Mouse (Mus musculus) thymus, postnatal 36 days (tissue): ENCODE data around the gene Sv2b.
"Not testable (repeated sequence)": the region's sequence is repeated elsewhere in the genome, so short reads cannot be mapped to it uniquely, and the experiment has no call there.

Source experiments
- DNase-seq, 2 experiments: peaks; one replicate each; pipeline ENCODE4 v3.0.0; 2022; ENCODE audit warnings: mixed read lengths in 2 of 2

The Sv2b gene

DNA sequence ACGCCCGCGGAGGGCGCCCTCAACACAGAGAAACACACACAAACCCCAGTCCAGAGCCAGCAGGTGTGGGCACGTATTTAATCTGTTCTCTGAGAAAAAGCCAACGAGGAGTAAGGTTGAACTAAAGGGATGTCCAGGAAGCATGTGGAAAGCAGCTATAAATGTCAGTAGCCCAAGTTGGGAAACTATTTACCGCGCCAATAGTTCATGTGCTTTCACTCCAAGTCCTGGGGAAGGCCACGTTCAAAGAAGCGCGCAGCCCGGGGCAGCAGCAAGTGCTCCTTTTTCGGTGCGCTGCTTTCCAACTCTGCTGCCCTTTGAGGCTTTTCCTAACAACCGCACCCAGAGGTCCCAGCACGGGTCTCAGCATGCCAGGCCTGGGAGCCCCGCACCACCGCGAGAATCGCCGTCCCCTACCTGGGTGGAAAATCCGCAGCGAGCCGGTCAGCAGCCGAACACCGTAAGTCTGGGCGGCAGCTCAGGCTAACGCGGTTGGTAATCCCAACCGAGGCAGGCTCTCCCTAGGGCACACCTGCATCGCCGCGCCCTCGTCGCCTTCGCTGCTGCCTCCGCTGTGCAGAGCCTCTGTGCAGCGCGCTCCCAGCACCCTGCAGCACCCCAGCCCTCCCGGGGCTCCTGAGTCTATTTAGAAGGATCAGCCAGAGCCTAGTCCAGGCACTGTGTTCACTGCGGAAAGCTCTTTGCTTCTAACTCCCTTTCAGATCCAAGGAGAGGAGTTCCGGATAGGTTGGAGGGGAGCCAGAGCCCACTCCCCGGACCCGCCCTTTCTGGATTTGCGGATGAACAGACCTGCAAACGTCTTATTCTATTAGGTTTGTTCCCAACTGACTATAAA lies at the start of gene Sv2b:
TSS of gene Sv2b (minus strand) at position 806 of the 856 bp plus-strand sequence.
- peak in 1 of 2 experiments; percentile 3 for DNase-seq

DNA sequence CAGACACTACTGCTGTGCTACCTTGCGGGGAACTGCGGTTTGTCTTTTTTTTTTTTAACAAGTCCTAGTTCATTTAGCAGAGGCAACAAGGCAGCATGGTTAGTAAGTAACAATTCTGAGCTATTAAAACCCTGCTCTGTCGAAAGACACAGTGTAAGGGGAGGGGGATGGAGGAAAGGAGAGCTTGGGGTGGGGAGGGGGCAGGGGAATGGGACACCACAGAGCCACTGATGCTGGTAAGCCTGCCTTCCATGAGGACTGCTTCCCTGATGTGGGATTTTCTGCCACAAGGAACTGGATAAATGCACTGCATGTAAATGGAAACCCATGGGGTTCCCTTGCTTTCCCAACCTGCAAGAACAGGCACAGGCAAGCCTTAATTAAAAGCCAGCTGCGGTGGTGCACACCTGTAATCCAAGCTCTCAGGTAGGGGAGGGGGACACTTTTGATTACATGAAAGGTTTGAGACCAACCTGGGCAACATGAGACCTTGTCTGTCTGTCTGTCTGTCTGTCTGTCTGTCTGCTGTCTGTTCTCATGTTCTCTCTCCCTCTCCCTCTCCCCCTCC lies 49.3 kb upstream of the Sv2b start:
- no peak for DNase-seq

DNA sequence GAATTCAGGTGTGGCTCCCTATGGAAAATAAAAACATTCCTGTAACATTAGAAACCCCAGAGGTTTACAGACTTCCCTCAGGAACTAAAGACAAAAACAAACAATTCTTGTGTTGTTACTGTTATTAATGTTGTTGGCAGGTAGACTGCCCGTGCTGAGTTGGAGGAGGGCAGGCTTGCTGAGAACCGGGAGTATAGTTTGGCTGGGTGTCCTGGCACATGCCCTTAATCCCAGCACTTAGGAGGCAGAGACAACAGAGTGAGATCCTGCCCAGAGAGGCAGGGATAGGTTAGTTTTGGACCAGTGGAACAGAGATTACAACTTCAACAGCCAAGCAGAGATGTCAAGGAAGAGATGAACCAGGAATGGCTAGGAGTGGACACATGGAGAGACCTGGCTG lies 46.5 kb upstream of the Sv2b start:
- no peak for DNase-seq

DNA sequence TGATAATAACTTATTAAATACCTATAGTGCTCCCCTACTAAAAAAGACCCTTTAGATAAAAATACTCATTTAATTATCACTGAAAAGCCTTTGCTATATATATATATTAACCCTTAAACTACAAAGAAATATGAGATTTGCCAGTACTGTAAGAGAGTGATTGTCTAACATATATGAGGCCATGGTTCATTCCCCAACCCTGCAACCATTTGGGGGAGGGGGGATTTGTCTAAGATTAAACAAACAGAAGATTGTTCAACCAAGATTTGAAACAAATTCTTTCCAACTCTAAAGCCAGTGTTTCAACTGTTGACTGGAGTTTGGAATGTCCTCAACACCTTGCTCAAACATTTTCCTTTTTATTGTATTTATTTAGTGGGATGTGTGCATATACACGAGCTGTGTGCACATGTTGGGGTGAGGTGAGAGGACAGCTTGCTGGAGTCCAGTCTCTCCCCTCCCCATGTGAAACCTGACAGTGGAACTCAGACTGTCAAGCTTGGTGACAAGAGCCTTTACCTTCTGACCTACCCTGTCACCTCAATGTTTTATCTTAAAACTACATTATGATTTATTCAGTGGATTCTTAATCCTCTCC lies 43.8 kb upstream of the Sv2b start:
- DNase-seq: no peak

DNA sequence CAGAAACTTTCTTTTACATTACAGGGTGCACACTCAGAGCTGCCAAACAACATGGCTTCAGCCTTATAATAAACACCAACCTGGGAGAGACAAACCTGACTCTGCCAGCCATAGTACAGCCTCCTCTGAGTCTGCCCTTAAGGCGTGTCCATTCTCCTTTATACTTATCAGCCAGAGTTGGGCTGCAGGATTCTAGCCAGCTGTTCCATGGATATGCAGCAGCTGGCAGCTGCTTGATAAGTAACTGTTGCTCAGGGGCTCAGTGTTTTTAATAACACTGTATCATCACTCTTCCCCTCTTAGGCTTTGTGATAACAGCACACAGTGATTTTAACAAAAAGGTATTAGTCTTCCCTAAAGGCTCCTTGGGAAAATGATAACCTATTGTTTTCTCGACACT lies 41.1 kb upstream of the Sv2b start:
- no peak for DNase-seq

DNA sequence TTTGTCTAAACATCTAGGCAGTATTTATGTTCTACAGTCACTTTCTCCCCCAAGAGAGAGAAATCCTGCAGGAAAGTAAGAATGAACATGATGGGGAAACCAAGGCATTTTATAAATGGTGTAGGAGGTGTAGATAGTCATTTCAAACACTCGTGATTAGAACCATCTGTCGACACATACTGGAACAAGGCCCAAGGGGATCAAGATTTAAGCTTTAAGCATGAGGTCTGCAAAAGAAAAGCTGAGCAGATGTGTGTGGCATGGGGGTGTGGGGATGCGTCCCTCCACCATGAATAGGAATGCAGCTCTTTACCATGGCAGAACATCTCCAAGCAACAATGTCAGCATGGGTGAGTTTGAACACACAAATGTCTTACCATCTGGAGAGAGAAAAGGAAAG lies 23.2 kb upstream of the Sv2b start:
- no peak for DNase-seq

DNA sequence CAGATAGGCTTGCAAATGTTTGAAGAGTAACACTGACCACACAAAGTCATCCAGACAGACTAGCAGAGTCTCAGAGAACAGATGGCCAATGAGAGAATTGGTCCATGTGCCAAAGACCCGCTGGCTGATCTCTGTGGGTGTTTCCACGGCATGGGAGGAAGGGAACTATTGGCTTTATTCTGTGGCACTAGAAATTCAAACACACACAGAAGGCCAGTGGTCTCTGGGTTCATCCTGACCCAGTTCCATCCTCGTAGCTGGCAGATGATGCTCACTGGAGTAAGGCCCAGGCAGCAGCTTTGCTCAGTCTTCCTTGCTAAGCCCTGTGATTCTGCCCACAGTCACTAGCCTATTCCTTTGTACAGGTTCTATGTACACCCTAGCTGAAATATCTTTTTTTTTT lies 20.7 kb upstream of the Sv2b start:
- DNase-seq: no peak

DNA sequence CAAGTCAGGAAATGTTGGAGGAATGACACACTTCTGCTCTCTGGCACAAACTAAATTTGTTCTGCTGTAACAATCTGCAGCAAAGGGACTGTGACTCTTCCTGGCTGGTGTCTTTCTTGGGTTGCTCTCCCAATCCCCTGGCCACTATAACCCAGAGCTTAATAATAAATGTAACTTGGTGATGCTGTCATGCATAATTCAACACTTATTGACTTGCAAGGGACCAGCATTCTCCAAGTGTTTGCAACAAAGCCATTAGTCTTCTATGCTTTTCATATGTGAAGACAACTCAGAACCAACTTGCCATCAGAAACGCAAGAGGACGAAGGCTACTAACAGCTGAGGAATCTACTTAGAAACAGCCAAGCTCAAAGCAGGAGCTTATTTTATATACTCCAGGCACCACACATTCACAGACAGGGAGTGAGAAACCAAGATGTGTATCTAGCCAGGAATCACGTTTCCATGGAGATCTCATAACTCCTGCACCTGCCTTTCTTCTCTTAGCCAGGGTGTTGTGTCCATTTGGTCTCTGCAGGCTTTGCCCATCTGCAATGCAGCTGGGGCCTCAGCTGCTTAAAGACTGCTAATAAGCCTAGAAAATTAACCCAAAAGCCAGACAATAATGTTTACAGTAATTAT lies 19.8 kb upstream of the Sv2b start:
- no peak for DNase-seq

DNA sequence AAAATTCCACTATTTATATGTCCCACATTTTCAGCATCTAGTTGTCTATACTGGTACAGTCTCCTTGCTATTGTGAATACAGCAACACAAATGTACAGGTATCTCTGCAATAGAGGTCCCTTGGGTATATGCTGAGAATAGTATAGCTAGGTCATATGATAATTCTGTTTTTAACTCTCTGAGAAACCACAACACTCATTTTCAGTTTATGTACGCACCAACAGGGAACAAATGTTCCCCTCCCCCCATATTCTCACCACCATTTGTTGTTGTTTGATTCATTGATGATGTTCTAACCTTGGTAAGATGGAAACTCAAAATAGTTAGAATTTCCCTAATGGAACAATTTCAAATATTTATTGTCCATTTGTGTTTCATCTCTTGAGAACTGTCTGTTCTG lies 16.2 kb upstream of the Sv2b start:
- no peak for DNase-seq

DNA sequence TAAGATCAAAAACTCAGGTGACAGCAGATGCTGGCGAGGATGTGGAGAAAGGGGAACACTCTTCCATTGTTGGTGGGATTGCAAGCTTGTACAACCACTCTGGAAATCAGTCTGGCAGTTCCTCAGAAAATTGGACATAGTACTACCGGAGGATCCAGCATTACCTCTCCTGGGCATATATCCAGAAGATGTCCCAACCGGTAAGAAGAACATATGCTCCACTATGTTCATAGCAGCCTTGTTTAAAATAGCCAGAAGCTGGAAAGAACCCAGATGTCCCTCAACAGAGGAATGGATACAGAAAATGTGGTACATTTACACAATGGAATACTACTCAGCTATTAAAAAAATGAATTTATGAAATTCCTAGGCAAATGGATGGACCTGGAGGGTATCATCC lies 13.7 kb upstream of the Sv2b start:
- DNase-seq: not testable (repeated sequence)

DNA sequence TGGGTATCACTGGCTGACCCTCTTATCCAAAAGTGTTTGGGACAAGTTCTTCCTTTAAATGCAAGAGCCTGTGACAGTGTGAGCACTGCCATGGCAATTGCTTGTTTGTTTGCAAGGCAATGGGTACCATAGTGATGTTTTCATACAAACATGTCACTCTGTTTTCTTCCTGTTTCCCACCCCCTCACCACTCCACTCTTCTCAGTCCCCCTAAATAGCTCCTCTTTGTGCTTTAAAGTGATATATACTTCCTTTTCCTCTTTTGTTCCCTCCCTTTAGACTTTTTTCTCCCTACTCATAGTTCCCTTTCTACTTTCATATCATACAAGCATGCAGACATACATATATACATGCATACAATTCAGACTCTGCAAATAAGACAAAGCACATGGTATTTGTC lies 10.9 kb upstream of the Sv2b start:
- DNase-seq: no peak

DNA sequence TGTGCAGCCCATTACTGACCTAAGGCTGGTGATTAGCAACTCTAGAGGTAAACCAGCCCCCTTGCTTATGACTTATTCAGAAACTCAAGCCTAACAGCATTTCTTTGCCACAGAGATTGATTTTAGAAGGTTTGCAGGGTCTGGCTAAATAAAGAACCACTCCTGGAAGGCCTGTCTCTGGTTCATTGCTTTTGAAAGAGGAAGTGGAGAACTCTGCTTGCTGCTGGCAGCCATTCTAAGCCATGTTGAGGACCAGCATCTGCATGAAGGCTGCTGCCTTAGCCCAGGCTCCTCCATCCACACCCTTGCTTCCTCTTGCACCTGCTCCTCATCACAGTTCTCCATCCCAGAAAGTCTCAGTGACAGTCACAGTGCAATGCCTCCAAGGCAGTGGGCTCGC lies 9.3 kb upstream of the Sv2b start:
- no peak for DNase-seq

DNA sequence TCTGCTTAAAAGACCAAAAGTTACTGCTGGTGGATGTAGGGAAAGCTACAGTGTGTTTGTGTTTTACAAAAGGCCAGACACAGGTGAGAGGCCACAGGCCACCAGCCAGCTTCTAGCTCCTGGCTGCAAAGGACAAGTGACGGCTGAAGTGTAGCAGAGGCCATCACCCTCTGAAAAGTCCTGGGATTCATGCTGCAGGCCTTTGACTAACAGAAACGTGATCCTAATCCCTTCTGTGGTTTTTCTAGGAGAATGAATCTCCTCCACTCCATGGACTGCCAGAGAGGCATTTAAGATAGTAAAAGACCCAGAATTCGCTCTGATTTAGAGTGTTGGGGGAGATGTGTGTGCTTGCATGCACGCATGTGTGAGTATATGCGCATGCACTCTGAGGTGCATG lies 5.8 kb upstream of the Sv2b start:
- DNase-seq: no peak

DNA sequence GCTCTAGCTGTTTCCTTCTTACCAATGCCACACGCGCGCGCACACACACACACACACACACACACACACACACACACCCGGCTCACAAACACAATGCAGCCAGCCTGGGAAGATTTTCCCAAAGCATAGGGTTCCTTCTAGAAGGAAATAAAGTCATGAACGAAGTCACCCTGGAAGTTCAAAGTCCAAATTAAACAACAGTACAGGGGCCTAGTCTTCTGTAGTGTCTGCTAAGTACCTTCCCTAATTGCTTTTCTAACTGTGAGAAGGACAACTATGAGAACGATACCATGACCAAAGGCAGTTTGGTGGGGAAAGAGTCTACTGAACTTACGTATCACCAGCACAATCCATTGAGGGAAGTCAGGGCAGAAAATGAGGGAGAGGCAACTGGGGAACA lies 508 bp upstream of the Sv2b start:
- DNase-seq: no peak

DNA sequence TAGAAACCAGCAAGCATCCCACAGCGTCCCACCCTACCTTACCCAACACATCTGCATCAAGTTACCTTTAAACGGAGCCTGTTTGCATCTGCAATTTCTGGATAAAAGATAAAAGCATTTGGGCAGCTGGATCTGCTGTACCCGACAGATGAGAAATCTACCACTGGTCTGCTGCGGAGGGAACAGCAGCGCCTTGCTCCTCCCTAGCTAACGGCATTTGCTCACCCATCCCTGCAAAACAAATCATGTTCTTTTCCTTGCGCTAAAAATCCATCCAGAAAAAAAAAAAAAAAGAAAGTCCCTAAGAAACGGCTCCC lies 964 bp downstream of the Sv2b start:
- no peak for DNase-seq

DNA sequence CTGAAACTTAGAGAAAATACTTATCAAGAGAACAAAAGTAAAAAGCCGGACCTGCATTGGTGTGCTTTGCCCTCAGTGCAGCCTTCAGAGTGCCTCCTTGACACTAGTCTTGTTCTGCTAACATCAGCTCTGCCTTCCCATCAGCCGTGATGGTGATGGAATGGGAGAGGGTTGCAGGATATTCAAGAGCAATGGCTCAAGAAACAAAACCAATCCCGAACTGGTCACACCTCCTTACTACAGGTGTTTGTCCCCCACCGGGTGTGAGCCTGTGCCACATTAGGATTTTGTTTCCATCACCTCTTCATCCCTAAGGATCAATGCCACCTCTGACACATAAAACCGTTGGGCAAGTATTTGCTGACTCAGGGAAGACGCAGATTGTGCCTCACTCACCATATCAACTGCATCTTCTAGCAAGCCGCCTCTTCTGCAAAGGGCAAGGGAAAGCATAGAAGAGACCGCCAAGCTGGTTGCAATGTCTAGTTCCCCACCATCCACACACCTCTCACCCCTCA lies 1.4 kb downstream of the Sv2b start:
- DNase-seq: no peak

DNA sequence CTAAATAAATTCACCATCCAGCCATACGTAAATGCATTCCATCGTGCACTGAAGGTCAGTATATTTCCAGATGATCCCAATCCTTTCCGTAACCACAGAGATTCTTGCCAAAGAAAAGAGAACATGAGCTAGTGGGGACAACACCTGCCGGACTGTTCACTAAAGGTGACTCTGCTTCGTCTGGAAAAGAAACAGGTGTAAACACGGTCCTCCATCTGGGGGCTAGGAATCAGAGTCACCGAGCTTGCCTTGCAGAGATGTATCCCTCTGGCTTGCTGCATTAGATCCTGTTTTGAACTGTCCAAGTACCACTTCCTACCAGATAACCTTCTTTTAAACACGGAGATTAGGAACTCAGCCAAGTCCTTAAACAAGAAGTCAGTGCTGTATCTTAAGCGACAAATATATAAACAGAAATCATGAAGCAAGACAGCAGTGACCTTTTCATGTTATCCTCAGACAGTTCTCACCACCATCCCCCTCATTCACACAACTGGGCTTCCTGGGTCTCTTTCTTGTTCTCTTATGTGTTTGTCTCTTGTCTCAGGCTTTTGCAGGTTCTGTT lies 3.1 kb downstream of the Sv2b start:
- DNase-seq: no peak

DNA sequence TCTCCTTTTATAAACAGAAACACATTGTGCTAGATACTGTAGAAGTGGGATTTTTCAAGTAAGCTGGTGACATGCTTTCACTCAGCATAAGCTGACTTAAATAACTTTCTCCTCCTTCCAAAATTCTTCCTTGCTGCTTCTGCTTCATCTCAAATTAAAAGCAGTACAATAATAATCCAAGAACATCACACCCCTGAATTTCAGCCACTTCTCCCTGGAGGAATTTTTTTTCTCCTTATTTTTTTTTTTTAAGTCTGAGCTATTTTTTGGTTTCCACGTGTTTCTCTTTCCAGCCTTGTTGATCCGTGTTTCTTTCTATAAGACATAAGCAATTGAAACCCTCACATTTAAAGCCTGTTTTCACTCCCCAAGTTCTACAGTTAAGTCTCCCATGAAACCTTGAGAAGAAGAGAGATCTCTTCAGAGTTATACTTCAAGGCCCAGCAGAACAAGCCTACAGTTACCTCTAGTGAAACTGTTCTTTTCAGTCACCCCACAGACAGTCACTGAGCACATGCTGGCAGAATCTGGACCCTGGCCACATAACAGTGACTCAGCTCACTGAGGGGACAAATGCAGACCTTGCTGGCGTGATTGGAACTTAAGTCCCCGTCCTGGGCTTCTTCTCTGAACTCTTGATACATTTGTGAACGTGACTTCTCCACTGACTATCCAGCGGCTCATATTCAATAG lies 6.4 kb downstream of the Sv2b start:
- no peak for DNase-seq

DNA sequence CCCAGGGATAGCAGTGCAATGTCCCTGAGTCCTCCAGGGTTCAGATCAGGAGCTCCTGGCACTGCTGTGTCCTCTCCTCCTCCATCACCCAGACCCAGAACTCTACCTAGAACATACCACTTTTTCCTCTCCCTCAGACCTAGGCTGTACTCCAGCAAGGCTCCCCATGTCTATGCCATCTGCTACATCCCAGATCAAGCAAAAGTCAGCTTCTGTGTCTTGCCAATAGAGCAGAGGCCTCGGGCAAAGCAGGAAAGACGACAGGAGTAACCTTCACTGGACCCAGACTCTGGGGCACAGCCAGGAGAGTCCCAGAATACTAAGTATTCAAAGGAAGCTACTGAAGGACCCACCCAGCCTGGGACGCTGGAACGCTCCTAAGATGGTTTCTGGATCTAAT lies 9.8 kb downstream of the Sv2b start:
- DNase-seq: no peak

DNA sequence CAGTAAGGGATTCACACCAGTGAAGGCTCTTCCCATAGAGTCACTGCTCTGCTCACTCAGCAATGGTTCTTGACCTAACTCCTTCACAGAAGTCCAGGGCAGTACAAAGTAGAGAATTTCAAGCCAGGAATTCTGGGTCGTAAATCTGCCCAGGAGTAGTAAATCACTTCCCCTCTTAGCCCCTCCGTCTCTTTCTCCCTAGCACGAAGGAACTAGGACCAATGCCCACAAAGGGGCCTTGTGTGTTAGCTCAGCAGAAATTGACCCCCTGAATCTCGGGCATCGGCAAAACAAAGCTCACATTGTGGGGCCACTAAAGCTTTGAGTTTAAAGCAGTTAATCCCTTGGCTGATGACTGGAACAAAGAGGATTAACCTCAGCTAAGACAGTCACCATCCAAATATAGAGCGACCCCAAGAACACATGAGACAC lies 12.4 kb downstream of the Sv2b start:
- no peak for DNase-seq

DNA sequence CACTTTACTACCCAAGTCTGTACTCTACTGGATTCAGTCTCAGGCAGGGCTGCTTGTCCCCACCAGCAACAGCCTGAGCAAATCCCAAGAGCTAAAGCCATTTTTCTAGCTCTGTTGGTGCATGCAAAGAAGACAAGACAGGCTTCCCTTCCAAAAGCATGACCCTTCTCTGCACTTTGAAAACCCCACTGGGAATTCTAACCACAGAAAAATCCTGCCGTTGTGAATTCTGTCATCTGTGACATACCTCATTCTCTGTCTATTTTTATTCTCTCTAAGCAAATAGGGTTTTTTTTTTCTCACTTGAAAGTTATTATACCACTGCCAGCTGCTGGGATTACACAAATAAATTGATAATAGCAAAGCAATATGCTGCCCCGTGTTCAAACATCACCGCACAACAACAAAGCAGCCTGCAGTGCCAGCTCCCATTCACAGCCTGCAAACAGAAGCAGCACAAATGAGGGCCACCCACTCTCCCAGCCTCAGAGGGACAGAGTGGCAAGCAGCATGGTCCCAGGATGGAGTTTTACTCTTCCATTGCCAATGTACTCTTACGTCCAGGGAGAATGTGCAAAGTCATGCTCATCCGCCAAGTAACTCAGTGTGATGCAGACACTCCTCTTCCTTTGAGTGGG lies 13.7 kb downstream of the Sv2b start:
- no peak for DNase-seq

DNA sequence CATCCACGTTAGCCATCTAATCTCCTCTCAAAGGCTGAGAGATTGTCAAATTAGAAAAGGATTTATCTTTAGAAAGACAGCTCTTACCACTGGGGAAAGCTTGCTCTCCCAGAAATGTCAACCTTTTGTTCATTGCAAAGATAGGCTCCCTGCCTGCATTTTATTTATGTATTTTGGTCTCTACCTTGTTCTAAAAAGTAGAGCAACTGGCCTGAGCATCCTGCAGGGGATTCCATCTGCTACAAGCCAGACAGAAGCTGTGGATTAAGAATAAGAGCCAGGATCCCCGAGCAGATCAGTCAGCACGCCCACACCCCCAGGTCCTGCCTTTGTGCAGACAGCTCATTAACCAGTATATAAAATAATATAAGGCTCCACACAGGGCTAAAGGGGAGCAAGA lies 16.8 kb downstream of the Sv2b start:
- no peak for DNase-seq
